Mouse (Mus musculus): ENCODE measurements around the gene Trpm3. TPM values are rescaled to one million over a fixed set of nuclear protein-coding genes. Genes with fewer than 3 reads are reported as not detected.
"Not testable (repeated sequence)": the region's sequence is repeated elsewhere in the genome, so short reads cannot be mapped to it uniquely, and the experiment has no call there.

Trpm3 gene
- total RNA-seq, 2 experiments from 2014 or later, result 0.62 to 0.64 TPM

GRCm38 (mm10) chr19:23028283-23028682, 889.4 kb downstream of the Trpm3 start:
- DNase-seq (ENCODE audit: low spot score), result peak; percentile 23

GRCm38 (mm10) chr19:23033343-23033742, 894.5 kb downstream of the Trpm3 start:
- DNase-seq (ENCODE audit: low spot score), result not testable (repeated sequence)

- DNase-seq (ENCODE audit: low spot score), result no peak
Observed at GRCm38 (mm10) chr19:23034117-23034516, 895.3 kb downstream of the Trpm3 start.

GRCm38 (mm10) chr19:23034933-23035332, 896.1 kb downstream of the Trpm3 start:
- peak; percentile 94 for DNase-seq (ENCODE audit: low spot score)

- no peak for DNase-seq (ENCODE audit: low spot score)
Observed at GRCm38 (mm10) chr19:23035786-23036185, 896.9 kb downstream of the Trpm3 start.

GRCm38 (mm10) chr19:23036782-23037477, 898.1 kb downstream of the Trpm3 start:
- no peak for DNase-seq (ENCODE audit: low spot score)

GRCm38 (mm10) chr19:23037499-23037898, 898.7 kb downstream of the Trpm3 start:
- no peak for DNase-seq (ENCODE audit: low spot score)

GRCm38 (mm10) chr19:23038321-23038720, 899.5 kb downstream of the Trpm3 start:
- DNase-seq (ENCODE audit: low spot score), result no peak

- DNase-seq (ENCODE audit: low spot score), result no peak
Observed at GRCm38 (mm10) chr19:23041483-23042167, 902.8 kb downstream of the Trpm3 start.

- DNase-seq (ENCODE audit: low spot score), result no peak
Observed at GRCm38 (mm10) chr19:23042168-23042733, 903.4 kb downstream of the Trpm3 start.

- DNase-seq (ENCODE audit: low spot score), result no peak
Observed at GRCm38 (mm10) chr19:23043699-23044098, 904.9 kb downstream of the Trpm3 start.

Small RNA genes within 50 kb of the gene (microRNA-seq; reads per million reads assigned to microRNA genes)
- gene Mir204, result 323 reads per million, percentile 70 among the genes with 10 or more reads in this experiment

Data from gastrocnemius, adult 18-20 months (tissue).